Mouse (Mus musculus) bone marrow, adult 2 months (tissue): Measurements from ENCODE around the gene Aaas. TPM values are rescaled to one million over a fixed set of nuclear protein-coding genes. Genes with fewer than 3 reads are reported as not detected.

Experiments used
- H3K27ac ChIP-seq: fragments of 200-500 bp; 2 replicates; pipeline ENCODE4 v1.5.1; 2012; ENCODE audit warnings: low read depth, mild to moderate bottlenecking, control low read depth, inconsistent platforms, low read length; ENCODE audit not compliant: control insufficient read depth, poor library complexity, insufficient read depth
- H3K4me1 ChIP-seq: fragments of 200-500 bp; 2 replicates; pipeline ENCODE4 v1.6.1; 2011; ENCODE audit warnings: low read length; ENCODE audit not compliant: control insufficient read depth, insufficient read depth
- H3K4me3 ChIP-seq: fragments of 200-500 bp; replicated peaks from 2 replicates; pipeline ENCODE3; 2011; ENCODE audit warnings: mild to moderate bottlenecking, low read depth, low read length, control low read depth; ENCODE audit not compliant: control insufficient read depth
- CTCF ChIP-seq: fragments of 200-500 bp; IDR thresholded peaks from 2 replicates; pipeline ENCODE4 v1.5.1; 2011; ENCODE audit warnings: low read length, control low read depth; ENCODE audit not compliant: control insufficient read depth, insufficient read depth
- POLR2A ChIP-seq: fragments of 200-500 bp; IDR thresholded peaks from 2 replicates; pipeline ENCODE4 v1.6.1; 2011; ENCODE audit warnings: low read depth, mild to moderate bottlenecking, control low read depth, low read length, borderline replicate concordance; ENCODE audit not compliant: control insufficient read depth
- WGBS: fragments of 180-500 bp; shearing (Covaris S2); methylation state at CpG from one replicate; pipeline ENCODE4 v1.1.7; 2018; 5-methylcytosine and 5-hydroxymethylcytosine counted together
- polyA plus RNA-seq: library from polyadenylated mRNA; stranded (reverse); fragments of >200 nt; gene quantifications from 2 replicates; pipeline ENCODE4 v1.2.4, GENCODE M21; 2011; ENCODE audit warnings: low replicate concordance; ENCODE audit not compliant: missing spikeins, insufficient read depth, insufficient read length

Gene Aaas
- polyA plus RNA-seq: 56.6 and 97.9 TPM in 2 replicates

DNA sequence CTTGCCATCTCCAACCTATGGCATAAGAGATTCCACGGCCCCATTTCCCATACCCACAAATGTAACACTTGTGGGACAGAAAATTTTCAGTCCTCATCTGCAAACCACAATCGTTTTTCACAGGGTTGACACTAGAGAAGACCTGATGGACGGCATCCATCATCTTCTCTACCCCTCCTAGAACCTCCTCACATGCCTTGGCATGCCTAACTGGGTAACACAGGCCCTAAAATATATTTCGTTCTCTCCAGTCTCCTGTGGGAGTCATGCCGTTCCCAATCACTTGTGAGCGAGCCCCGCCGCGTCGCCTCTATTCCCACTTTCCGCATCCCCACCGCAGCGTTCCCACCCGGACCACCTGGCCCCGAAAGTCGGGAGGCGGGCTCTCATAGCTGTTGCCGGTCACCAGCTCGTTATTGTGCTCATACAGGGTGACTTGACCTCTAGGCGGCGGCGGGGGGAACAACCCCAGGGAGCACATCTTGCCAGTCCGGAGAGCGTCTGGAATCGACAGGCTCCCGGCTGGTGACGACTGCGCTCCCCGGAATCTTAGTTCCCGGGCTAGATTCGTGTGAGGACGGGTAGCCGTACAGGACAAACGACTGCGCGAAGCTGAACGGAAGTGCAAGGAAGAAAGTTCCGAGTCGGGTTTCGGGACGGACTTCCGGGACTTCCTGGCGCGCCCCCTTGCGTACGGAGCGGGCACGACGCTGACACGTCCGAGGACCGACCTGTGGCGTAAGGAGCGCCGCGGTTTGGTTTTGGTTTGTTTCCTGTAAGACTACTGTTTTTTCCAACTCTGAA is at the start of gene Aaas:
Aaas (minus strand) TSS at position 634 of the 804 bp plus-strand sequence.
- peaks cover 4% of the 10 kb centered on the region; the same call in 1 of the 2 replicates for H3K4me1 ChIP-seq
- TF ChIP-seq CTCF (peak; percentile 91), POLR2A (peak; percentile 66; the same call in 1 of the 2 replicates)
- under 1% methylated on average over 56 of the region's 56 CpGs for WGBS
- H3K4me3 ChIP-seq: peak within 1 kb of the TSS; percentile 84
- H3K27ac ChIP-seq: peak within 1 kb of the TSS; percentile 46

DNA sequence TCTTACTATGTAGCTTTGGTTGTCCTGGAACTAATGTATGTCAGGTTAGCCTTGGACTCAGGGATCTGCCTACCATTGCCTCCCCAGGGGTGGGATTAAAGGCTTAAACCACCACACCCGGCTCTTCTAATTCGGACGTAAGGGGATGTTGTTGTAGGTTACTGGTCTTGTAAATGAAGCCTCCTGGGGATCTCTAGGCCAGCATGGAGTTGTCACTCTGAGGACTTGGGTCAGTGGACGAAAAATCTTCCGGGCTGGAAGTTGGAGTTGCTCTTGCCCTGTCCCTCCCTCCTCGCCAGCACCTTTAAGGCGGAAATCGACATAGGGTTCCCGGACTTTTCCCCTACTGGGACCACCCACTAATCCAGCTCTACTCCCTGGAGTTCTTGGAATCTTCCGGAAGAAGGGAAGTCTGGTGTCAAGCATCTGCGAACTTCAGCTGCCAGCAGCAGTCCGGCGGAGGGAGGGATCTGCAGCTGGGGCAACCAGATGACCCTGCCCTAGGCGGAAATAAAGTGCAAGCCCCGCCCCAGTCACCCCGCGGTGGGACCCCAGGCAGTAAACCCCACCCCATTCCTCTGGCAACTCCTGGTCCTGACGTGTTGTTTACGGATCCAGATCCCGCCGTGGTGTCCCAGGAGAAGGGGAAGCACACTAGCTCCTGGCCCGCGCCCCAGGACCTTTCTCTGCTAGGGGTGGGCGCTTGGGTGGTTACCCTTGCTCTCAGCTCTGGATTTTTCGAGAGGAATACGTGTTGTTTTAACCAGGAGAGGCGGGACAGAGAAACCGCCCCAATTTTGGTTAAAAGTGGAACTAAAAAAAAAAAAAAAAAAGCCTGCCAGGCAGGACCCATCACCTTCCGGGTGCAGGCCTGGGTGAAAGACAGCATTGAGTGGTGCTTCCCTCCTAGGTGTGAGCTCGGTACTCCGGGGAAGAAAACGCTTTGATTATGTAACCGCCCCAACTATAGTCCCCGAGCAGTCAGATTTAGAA is 49.0 kb upstream of the Aaas start:
- TF ChIP-seq CTCF: no peak
- TF ChIP-seq POLR2A: peak; percentile 62; the same call in 1 of the 2 replicates
- Histone ChIP-seq H3K4me3 (peak overlapping the region; percentile 78), H3K4me1 (peaks cover 2% of the 10 kb centered on the region; the same call in 1 of the 2 replicates), H3K27ac (peak overlapping the region; percentile 97)
- WGBS: 2% methylated on average over 34 of the region's 34 CpGs

DNA sequence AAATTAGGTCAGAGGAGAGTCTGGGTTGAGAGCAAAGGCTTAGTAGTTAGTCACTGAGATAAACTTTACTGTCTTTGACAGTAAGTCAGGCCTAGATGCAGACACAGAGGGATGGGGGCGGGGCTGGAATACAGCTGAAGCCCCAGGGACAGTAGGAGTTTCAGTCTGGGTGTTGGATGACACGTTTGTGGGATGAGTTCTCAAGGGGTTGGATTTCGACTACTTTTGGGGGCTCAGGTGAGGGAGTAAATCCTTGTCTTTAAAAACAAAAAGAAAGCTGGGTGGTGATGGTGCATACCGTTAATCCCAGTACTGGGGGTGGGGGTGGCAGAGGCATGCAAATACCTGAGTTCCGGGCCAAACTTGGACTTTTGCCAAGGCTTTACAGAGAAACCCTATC is 48.1 kb upstream of the Aaas start:
- TF ChIP-seq POLR2A (no peak), CTCF (no peak)
- Histone ChIP-seq H3K27ac (no peak overlapping the region), H3K4me3 (no peak overlapping the region), H3K4me1 (peaks cover 2% of the 10 kb centered on the region; the same call in 1 of the 2 replicates)
- 62% methylated on average over 5 of the region's 5 CpGs for WGBS

DNA sequence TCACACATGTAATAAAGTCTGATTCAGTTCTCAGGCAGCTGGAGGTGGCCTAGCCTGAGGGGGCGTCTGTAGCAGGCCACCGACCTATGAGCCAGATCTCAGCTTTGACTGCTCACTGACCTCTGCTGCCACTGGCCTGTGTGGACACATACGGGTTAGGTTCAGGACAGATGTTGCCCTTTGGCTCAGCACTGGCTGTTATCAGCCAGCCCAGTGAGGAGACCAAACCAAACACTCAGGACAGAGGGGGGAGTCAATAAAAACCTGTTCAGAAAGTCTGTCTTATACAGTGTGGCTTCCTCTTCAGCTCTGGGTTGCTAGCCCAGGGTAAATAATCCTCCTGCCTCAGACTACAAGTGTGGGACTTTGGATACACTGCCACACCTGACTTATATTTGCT is 44.5 kb upstream of the Aaas start:
- no peak overlapping the region for H3K27ac ChIP-seq
- 38% methylated on average over 3 of the region's 3 CpGs for WGBS
- TF ChIP-seq CTCF: no peak
- no peak for TF ChIP-seq POLR2A
- H3K4me1 ChIP-seq: peaks cover 2% of the 10 kb centered on the region; the same call in 1 of the 2 replicates
- no peak overlapping the region for H3K4me3 ChIP-seq

DNA sequence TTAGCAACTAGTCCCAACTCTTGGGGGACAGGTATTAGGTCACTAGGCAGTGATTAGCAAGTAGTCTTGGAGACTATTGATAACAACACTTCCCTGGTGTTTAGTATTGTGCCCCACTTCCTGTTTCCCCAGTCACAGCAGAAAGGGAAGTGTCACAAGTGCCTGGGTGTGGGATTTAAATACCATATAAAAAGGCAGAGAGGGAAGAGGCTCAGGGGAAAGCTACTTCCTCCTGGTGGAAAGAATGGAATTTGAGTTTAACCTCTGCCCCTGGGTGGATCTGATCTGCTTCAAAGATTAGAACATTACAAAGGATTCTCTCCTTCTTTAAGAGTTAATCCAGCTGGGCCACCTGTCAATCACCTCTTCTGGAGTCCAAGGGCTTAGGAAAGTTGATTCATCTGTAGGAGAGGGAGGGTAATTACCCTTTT is 43.0 kb upstream of the Aaas start:
- Histone ChIP-seq H3K27ac (no peak overlapping the region), H3K4me1 (peaks cover 2% of the 10 kb centered on the region; the same call in 1 of the 2 replicates), H3K4me3 (no peak overlapping the region)
- TF ChIP-seq POLR2A: no peak

DNA sequence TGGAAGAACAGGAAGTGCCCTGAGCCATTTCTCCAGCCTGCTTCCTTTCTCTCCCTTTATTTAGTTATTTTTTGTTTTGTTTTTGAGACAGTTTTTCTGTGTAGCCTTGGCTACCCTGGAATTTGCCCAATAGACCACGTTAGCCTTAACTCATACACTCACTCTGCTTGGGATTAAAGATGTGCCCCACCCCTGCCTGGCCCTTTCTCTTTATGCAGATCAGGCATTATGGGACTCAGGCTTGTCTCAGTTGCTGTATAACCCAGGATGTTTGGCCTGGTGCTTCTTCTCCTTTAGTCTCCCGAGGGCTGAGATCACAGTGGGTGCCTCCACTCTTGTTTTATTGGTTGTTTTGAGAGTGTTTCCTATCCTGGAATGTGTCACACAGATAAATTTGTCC is 41.9 kb upstream of the Aaas start:
- WGBS: 51% methylated on average over 2 of the region's 2 CpGs
- H3K4me3 ChIP-seq: no peak overlapping the region
- TF ChIP-seq CTCF: no peak
- no peak for TF ChIP-seq POLR2A
- peaks cover 2% of the 10 kb centered on the region; the same call in 1 of the 2 replicates for H3K4me1 ChIP-seq
- no peak overlapping the region for H3K27ac ChIP-seq

DNA sequence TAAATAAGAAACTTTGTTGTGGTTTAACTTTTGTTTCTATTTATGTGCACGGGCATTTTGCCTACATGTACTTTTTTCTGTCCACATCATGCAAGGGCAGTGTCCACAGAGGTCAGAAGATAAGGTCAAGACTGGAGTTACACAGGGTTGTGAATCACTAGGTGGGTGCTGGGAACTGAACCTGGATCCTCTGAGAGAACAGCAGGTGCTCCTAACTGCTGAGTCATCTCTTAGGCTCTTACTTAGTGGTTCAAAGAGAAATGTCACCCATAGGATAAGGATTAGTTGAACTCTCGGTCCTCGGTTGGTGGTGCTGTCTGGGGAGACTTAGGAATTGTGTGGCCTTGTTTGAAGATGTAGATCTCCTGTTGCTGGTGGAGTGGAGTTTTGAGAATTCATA is 38.4 kb upstream of the Aaas start:
- H3K4me1 ChIP-seq: no peaks in the 10 kb centered on the region; the same call in 1 of the 2 replicates
- no peak overlapping the region for H3K4me3 ChIP-seq
- whole genome bisulfite sequencing: 60% methylated on average over 3 of the region's 3 CpGs
- H3K27ac ChIP-seq: no peak overlapping the region
- no peak for TF ChIP-seq CTCF
- no peak for TF ChIP-seq POLR2A

DNA sequence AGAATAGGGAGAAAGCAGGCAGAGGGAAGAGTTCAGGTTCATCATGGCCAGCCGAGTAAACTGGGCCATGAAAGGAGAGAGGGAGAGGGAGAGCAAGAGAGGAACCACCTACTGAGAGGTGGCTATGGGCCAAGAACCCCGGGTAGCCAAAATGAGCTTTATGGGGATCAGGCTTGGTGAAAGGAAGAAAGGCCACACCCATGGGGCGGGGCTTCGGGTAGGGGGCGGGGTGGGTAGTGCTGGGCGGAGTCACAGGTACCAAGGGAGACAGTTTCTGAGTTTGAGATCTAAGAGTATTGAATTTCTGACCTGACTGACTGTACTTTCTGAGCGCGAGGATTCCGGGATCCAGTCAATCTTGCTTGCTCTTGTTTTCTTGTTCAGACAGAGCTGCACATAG is 36.1 kb upstream of the Aaas start:
- Histone ChIP-seq H3K4me1 (no peaks in the 10 kb centered on the region; the same call in 1 of the 2 replicates), H3K27ac (no peak overlapping the region), H3K4me3 (no peak overlapping the region)
- TF ChIP-seq CTCF (no peak), POLR2A (no peak)
- WGBS: 33% methylated on average over 9 of the region's 9 CpGs
